Mouse (Mus musculus) small intestine, adult 2 months (tissue): ENCODE data around the gene Ugt1a8.

ENCODE experiments used
- CTCF ChIP-seq: fragments of 200-500 bp; IDR thresholded peaks from 2 replicates; pipeline ENCODE4 v1.5.1; 2012; ENCODE audit warnings: low read depth, mild to moderate bottlenecking, control low read depth, inconsistent platforms, low read length, moderate library complexity, mixed read lengths; ENCODE audit not compliant: insufficient replicate concordance, insufficient read length; ENCODE audit errors: extremely low read depth
- POLR2A ChIP-seq: fragments of 200-500 bp; IDR thresholded peaks from 2 replicates; pipeline ENCODE4 v1.6.1; 2012; ENCODE audit warnings: low read depth, mild to moderate bottlenecking, control low read depth, inconsistent platforms, low read length, moderate library complexity

GRCm38 (mm10) chr1:88212341-88213045, 124.9 kb downstream of the Ugt1a8 start:
- no peak for TF ChIP-seq CTCF
- TF ChIP-seq POLR2A, result no peak
